Mouse (Mus musculus): ENCODE data around the gene Fgf9.

Gene Fgf9

DNA sequence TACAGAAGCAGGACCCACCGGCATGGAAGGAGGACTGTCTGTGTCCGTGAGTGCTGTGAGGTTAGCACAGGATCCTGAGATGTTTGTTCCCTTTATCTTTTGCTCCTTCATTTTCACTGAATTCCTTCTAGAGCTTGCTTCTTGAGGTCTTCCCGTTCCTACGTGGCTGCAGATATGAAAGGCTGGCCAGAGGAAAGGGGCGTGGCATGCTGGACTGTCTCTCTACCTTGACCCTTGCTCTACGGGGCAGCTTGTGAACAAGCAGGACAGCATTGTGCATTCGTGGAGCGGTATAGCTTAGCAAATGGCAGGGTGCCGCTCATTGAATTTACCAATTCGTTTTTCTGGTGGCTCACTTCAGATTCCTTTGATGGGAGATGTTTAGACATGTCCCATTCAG lies 21.0 kb downstream of the Fgf9 start:
- DNase-seq, result no peak

DNA sequence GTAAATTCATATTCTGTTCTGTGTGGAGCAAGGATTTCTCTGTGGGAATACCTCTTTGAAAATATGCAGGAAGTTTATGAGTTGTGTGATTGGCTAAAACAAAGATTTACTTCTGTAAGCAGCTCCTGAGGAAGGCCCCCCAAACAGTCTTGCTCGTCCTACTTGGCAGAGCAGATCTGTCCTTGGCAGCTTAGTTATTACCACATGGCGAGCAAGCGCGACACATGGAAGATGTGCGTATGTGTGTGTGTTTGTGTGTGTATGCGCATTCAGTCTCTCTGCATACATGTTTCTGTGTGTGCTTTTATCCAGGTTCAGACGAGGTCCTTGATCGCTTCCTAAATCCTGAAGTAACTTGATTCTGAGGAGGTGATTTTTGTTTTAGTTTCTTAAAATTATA lies 29.3 kb downstream of the Fgf9 start:
- no peak for DNase-seq

DNA sequence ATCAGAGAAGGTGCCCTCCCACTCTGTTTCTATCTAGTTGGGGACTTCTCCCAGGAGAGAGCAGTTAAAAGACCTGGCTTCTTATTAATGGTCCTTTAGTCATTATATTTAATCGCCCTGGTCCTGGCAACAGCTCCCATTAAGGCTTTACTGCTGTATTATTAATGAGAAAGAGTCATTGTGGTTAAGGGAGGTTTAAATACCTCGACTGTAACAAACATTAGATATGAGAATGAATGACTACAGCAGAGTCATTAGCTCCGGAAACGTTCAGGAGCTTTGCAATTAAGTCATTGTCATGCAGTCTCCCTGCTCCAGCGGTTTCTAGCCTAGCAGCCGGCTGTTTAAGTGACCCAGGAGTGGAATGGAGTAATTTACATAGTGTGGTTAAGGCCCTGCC lies 31.0 kb downstream of the Fgf9 start:
- DNase-seq, result no peak

DNA sequence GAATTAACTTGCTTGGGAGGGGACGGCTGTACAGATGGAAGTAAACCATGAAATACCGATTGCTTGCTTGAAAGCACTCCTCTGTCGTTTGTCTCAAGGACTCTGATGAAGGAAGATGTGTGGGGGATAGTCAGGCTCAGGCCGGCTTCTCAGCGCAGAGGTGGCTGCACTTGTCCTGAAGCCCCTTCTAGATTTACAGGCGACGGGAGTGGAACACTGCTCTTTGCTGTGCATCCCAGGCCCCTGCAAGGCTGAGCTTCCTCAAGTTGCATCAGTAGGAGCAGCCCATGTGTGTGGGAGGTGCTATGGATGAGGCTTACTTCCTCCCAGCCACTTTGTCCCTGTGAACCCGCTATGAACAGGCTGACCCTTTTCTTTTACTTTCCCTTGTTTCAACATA lies 33.9 kb downstream of the Fgf9 start:
- DNase-seq, result no peak

DNA sequence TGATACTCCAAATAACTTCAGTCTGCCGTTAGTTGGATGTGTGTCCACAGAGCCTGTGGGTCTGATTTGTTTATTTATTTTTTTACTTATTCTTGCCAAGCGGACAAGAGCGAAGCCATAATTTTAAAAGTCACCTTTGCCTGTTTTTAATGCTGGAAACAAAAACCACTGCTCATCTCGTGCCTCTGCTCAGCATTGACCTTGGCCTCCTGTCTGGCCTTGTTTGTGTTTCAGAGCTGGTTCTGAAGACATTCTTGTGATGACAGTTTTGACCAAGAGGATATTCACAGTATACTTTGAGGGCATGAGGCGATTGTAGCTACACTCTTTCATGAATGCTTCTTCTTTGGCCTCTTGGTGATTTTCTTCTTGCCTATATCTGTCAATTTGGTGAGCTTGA lies 35.2 kb downstream of the Fgf9 start:
- DNase-seq, result no peak

DNA sequence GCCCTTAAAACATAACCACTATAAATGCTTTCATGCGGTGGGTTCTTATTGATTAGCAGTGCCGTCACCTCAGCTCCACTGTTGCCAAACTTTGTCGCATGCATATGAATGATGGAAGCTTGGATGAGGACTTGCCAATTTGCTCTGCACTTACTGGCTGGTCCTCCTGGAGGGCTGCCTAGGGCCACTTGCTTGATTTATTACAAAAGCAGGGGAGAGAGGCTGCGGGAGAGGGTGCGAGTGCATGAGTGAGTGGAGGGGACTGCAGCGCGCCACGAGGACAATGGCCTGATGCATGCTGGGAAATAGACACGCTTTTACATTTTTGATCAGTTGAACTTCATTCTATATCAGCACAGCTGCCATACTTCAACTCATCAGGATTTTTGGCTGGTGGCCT lies 39.3 kb downstream of the Fgf9 start:
- DNase-seq, result no peak

DNA sequence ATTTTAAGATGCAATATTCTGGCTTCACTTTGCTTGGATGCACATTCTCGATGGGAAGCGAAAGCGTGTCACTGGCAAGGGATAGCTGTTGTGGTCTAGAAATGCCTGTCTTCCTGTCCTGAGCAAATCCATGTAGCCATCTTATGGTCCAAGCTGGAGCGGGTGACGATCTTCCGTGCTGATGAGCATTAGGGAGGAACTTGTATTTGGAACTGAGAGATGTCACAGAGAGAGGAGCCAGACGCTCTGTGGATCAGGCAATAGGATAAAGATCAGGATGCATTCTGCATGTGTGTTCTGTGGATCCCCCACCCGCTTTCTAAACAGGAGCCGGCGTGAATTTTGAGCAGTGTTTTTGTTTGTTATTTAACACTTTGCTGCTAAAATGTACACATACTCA lies 41.2 kb downstream of the Fgf9 start:
- no peak for DNase-seq

DNA sequence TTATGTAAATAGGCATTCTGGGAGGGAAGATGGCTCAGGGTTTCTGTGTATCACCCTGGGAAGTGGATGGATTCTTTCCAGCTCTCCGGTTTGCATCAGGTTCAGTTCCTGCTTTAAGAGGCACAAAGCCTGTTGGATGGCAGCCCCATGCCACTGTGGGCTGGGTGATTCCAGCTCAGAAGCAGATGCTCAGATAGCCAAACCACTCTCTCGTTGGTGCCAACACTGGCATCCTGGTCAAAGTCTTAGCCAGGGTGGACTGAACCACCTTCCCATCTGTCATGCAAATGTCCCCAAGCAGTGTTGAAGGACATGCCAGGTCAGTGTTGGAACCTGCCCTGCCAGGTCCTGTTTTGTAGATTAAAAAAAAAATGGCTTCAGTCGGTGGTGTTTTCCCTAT lies 42.0 kb downstream of the Fgf9 start:
- DNase-seq, result no peak

DNA sequence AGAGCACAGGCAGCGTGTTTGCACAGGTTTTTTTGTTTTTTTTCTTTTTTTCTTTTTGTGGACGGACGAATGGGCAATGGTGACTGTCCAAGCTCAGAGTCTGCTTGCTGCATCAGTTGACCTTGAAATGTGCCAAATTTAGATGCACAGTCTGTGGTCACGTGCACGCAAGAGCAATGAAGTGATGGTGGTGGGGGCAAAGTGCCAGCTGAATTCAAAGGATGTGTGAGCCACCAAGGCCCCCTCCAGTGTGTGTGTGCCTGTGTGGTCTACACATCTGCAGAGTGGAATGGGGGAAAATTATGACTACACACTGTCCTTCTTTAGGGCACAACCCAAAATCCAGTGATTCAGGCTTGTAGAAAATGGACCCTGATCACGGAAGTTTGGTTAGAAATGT lies 42.8 kb downstream of the Fgf9 start:
- no peak for DNase-seq

DNA sequence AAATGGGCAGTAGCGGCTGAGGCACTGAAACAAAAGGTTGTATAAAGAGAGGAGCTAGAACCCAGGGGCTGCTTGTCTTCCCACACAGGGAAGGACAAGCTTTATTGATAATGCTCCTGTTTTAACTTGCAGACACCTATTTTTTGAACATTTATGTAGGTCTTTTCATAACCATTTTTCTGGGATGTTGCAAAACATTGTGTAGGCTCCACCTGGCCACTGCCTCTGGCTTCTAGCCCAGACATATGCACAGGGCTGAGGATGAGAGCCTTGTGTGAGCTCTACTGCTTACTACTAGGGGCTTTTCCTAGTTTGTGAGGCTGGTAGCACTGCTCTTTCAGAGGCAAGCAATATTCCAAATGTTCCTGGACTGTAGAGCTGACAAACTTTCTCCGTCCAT lies 43.8 kb downstream of the Fgf9 start:
- no peak for DNase-seq

DNA sequence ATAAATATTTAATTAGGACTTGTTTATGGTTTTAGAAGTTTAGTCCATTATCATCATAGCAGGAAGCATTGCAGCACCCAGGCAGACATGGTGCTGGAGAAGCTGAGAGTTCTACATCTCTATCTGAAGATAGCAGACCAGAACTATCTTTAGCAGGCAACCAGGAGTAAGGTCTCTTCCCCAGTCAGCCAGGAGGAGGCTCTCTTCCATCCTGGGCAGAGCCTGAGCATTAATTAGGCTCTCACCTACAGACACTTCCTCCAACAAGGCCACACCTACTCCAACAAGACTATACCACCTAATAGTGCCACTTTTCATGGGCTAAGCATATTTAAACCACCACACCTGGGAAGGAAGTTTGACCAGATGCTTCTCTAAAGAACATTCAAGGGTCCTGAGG lies 54.3 kb downstream of the Fgf9 start:
- no peak for DNase-seq

DNA sequence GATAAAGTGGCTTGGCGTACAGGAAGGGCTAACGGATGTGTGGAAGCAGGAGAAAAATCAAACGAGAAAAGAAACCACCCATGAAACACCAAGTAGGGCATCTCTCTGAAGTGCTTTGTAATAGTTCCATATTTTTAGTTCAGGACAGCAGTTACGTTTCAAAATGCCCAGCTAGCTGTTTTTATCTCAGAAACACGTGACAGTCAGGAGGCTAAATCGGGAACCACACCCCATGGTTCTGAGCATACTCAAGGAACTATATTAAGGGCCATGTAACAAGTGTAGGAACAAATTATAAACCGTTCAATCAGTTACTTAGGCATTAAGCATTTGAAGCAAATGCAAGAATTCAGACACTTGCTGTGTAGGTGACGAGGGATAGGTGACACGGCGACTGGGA lies 56.2 kb downstream of the Fgf9 start:
- no peak for DNase-seq

DNA sequence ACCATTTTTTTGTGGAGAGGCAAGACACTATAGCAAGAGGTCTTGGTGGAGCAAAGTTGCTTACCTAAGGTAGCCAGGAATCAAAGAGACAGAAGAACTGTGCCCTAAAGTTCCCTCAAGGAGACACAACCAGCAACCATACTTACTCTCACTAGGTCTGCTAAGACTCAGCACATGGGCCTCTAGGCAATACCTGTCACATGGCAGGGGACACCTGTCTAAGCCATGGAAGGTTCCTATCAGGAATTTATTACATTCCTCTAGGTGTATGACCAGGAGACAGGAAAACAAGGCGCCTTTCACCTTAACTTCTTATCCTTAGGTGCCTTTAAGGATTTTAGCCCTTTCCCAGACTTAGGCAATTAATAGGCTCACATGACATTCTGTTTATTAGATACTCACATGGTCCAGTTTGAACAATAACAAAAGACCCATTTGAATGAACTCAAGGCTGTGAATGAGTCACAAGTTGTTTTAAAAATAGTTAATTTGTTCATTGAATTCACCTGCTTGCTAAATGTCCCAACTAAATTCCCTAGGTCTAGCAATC lies 69.2 kb downstream of the Fgf9 start:
- DNase-seq, result no peak

DNA sequence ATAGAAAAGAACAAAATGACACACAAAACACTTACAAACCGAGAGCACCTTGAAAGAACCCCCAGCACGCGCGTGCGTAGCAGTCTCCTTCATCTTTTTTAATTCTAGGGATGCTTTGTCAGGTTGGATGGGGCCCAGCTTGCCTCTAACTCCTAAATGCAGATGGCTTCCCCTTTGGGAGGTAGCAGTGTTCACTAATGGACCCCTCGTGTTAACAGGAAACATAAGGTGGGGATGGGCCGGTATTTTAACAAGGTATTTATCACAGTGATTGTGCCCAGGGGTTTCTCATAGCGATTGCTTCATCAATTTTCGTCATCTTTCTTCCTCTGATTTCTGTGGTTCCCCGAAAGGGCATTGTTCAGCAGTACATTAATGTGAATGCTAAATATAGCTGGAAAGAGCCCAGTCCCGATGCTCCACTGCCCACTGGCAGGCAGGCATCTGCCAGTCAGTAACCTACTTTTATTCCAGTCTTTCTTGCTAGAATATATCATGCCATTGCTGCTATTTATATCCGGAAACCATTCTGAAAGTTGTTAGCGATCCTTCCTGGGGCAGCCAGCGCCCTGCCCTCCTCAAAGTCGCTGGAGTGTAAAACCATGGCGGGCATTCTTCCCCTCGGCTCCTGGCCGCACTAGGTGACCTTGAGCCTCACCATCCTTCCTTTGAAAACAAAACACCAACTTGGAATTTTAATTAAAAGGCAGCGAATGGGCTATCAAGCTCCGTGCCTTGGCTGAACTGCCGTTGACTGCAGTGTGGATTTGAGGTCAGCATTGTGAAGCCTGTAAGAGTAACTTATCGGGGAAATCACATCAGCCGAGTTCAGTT lies 79.5 kb downstream of the Fgf9 start:
- DNase-seq, result no peak

DNA sequence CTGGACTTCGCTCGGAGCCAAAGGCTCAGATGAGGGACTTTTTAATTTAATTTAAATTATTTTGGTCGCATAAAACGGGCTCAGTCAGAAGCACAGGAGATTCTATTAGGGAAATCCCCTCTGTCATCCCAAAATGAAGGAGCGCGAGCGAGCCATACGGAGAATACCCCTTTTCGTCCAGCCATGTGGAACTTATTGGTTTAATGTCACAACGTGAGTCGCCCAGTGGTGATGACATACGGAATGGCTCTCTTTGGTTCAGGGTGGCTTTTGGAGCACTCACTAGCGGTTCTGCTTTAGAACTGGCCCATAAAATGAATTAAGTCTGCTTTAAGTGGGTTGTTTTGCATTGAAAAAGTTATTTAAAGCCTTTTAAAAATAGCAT lies 80.1 kb downstream of the Fgf9 start:
- no peak for DNase-seq

DNA sequence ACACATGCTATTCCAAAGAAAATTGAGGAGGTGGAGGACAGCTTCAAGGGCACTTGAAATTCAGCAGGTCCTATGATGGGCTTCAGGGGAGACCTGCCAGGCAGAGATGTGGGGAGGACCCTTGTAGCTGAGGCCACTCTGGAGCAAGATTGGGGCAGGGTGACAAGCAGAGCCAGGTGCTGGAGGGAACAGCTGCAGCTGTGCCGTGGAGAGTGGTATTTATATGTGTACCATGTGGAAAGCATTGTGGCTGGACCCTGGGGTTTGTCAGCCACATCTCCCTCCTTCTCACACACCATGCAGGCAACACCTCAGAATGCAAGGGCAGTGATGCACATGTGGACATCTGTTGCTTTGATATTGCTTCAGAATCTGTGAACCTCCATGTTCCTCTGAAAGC lies 81.8 kb downstream of the Fgf9 start:
- no peak for DNase-seq

DNA sequence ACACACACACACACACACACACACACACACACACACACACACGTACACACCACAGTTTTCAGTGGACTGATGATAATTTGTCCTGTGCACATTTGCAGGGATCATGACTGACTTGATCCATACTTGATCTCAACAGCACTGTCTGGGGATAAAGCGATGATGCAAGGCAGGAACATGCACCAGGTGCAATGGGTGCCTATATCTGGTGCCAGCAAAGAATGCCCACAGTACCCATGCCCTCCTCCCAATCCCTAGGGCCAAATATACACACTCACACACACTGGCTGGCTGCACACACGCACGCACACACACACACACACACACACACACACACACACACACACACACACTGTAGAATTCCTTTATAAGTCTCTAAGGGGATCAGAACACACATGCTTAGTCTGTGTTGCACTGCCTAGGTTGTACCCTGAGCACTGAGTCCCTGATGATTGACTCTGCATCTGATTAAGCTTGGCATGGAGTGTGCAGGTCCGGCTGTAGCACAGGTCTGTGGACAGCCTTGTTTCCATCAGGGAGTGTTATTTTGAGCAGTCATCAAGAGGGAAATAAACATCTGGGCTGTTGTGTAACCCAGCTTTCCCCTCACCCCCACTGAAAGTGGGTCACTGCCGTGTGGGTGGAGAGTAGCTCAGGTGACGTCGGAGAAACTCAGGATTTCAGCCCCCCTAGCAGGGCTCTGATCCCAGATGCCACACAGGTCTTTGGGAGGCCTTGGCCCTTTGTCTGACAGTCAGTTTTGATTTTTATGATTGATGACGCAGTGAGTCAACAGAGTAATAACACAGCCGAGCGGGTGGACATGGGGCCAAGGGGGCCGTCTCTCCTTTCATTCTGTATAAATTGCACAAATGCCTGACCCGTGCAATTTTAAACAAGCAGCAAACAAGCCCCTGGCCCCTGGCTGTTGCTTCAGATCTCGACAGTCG lies 83.4 kb downstream of the Fgf9 start:
- peak; percentile 18 to 28 for DNase-seq

DNA sequence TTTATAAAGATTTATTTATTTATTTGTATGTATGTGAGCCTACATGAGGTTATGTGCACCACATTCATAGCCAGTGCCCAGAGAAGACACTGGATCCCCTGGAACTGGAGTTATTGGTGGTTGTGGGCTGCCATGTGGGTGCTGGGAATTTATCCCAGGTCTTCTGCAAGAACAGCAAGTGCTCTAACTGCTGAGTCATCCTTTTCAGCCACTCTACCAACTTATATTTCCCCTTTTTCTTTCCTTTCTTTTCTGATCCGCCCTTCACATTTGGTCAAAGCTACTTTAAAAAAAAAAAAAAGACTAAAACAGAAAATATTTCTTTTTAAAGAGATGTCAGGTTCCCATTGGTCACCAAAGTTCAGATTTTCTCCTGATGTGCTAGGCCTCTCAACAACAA lies 90.3 kb downstream of the Fgf9 start:
- DNase-seq, result no peak

Measured in lung, adult 18-20 months (tissue).